Comparison of ENCODE assay signal across 13 mouse cellular contexts in genomic region chr17:89961431-89961830, GRCm38 (mm10).
"Had no signal": no experiment of that assay in that cellular context is flagged by ENCODE, and none has a peak within 500 bp of the region (broad histone marks: within the 10 kb centered on the region; RNA-seq: fewer than 3 reads in every experiment).

No protein-coding gene starts in this region.

- ATAC-seq: midbrain, embryonic 16.5 days had no signal

- DNase-seq: lung, embryonic 14.5 days; lung, postnatal 10 days; lung, postnatal 4 days; midbrain, embryonic 14.5 days; retina, postnatal 1 day; right cerebral cortex, adult 18-20 months; right cerebral cortex, postnatal 25 days; right cerebral cortex, postnatal 4 days; spleen, adult 18-20 months; thymus, adult 18-20 months; thymus, postnatal 14 days; thymus, postnatal 36 days had no signal
